Mouse (Mus musculus): ENCODE measurements around the gene 5530400C23Rik.
"Not testable (repeated sequence)": the region's sequence is repeated elsewhere in the genome, so short reads cannot be mapped to it uniquely, and the experiment has no call there.

Gene 5530400C23Rik

GRCm38 (mm10) chr6:133291916-133292315 is at the start of gene 5530400C23Rik:
Gene 5530400C23Rik, plus strand, starts transcription at chr6:133292216.
- not testable (repeated sequence) for DNase-seq

GRCm38 (mm10) chr6:133305952-133306715 is 14.1 kb downstream of the 5530400C23Rik start:
- DNase-seq, result peak; percentile 21 to 32

- not testable (repeated sequence) for DNase-seq
Measured at GRCm38 (mm10) chr6:133313896-133314295, 21.9 kb downstream of the 5530400C23Rik start.

- DNase-seq, result no peak
Measured at GRCm38 (mm10) chr6:133338535-133338934, 46.5 kb downstream of the 5530400C23Rik start.

- not testable (repeated sequence) for DNase-seq
Measured at GRCm38 (mm10) chr6:133341731-133342130, 49.7 kb downstream of the 5530400C23Rik start.

All from cerebellum, postnatal 25 days (tissue).